Mouse (Mus musculus) c-Kit-positive CD71-negative TER-119-negative erythroid progenitor cells, embryonic 14.5 days (primary cell): ENCODE measurements around the gene 4930519G04Rik.
"Not testable (repeated sequence)": the region's sequence is repeated elsewhere in the genome, so short reads cannot be mapped to it uniquely, and the experiment has no call there.

ENCODE experiments used
- DNase-seq: peaks from one replicate; pipeline ENCODE4 v3.0.0-alpha.2; 2013; ENCODE audit warnings: low read depth

The 4930519G04Rik gene

DNA sequence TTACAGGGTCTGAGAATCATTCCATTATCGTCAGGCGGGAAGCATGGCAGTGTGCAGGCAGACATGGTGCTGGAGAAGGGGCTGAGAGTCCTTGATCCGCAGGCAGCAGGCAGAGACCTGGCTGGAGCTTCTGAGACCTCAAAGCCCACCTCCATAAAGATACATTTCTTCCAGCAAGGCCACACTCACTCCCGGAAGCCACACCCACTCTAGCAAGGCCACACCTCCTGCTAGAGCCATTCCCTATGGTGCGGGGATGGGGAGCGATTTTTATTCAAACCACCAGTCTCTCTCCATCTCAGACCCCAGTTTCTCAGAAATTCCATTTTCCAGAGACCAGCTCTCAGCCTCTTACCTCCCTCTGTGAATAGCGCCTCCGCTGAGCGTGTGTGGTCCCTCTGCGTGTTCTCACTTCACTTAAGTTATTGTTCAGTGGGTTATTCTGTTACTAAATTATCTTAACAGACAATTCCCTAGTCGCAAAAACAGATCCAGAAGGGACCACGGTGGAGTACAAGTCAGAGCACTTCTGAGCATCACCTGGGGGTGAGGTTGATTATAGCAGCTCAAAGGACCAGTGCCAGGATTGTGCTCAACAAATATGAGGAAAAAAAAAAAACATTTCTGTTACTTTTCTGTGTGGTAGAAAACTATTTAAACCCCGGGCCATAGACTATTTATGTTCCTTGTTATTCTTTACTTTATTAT, 55.3 kb downstream of the 4930519G04Rik start:
- no peak for DNase-seq

DNA sequence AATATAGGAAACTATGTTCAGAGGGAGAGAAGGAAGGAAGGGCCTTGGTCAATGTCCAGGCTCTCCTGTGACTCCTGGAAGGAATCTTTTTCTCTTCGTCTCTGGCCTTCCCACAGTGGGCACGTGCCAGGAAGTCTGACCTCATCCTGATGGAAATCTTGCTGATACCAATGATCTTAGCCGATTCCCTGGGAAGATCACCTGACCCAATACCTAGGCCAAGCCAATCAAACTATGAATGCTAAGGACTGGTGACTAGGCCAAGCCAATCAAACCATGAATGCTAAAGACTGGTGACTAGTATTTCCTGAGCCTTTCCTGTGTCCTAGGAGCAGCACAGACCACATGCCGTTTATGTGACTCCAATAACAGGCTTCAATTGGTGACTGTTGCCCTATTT, 60.2 kb downstream of the 4930519G04Rik start:
- DNase-seq, result no peak

DNA sequence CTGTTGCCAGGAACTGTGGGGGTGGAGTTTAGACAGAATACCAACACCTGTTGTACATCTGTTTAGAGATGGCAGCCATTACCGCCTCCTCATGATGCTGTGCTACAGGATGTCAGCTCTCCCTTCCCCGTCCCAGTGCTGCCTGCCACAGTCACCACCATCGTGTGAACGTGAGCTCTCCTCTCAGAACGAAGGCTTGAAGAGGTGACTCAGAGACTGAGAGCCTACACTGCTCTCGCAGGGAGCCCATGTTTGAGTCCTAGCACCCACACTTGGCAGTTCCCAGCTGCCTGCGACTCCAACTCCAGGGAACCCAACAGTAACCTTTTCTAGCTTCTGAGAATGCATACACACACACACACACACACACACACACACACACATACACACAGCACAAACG, 61.4 kb downstream of the 4930519G04Rik start:
- DNase-seq, result no peak

DNA sequence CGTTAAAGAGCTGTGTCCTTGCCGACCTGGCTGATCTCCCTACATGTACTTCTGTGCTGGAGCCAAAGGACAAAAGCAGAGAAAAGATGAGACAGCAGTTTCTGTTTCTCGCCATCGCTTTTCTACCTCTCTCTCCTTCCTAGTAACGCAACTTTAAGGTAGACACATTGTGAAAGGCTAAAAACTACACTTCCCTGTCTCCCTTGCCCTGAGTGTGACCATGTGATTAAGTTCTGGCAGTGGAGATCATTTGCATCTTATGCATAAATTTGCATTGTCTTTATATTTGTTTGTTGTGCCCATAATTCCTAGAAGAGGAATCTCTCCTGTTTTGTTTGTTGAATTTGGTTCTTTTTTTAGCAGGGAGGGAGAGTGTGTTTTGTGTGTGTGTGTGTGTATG, 62.4 kb downstream of the 4930519G04Rik start:
- no peak for DNase-seq

DNA sequence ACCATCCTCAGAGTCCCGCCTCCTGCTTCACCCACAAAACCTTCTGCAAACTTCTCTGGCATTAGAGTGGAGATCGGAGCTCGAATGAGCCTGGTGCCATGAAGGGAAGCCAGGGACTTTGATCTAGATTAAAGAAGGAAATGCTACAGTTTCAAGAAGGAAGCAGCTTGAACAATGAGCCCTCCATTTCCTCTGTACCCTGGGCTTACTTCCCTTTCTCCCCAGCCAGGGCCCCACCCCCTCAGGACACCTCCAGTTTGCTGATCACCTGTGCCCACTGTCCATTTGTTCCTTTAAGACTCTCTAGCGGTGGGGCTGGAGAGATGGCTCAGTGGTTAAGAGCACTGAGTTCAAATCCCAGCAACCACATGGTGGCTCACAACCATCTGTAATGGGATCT, 63.3 kb downstream of the 4930519G04Rik start:
- no peak for DNase-seq

DNA sequence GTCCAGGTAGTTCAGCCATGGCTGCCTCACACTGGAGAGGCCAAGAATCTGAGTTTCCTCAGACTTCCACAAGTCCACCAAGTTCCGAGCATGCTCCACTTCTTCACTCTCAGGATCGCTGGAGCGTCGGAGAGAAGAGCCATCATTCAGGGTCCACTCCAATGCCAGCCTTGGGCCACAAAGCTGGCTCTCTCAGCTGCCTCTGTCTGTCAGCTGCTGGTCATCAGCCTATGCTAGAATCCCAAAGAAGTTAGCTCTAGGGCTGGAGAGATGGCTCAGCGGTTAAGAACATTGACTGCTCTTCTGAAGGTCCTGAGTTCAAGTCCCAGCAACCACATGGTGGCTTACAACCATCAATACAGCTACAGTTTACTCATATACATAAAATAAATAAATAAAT, 63.9 kb downstream of the 4930519G04Rik start:
- DNase-seq, result not testable (repeated sequence)

DNA sequence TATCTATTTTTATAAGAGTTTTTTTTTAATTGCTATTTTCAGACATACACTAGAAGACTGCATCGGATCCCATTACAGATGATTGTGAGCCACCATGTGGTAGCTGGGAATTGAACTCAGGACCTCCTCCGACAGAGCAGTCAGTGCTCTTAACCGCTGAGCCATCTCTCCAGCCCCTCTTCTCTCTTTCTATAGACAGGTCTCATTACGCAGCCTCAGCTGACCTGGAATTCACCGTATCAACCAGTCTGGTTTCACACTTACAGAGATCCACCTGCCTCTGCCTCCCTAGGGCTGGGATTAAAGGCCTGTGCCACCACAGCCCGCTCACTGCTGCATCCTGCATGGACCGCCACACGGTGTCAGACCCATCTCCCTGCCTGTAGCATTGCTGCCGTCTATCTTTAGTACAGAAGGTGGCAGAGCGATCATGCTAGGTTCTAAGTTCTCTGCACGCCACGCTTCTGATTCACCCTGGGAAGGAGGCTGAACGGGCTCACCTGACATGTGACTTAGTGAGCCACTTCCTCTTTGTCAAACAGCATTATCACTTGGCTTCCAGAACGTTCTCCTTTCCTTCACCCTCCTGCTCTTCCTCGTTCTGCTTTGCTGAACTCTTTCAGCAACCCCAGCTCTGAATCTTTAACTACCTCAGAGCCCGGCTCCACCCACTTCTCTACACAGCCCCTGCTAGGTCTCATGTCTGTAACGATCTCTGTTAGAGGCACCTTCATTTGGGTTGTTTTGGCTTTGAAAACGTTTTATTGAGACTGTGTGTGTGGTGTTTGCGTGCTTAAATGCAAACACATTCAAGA, 68.3 kb downstream of the 4930519G04Rik start:
- DNase-seq, result peak; percentile 60

DNA sequence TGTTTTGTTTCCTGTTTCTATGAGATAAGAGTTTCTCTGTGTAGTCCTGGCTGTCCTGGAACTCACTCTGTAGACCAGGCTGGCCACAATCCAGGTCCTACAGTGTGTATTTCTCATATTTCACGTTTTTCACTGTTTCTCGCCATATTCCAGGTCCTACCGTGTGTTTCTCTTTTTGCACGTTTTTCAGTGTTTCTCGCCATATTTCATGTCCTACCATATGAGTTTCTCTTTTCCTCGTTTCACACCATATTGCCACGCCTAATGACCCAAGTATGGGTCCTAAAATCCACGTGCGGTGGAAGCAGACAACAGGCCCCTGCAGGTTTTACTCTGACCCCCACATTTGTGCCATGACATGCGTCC, 68.9 kb downstream of the 4930519G04Rik start:
- no peak for DNase-seq

DNA sequence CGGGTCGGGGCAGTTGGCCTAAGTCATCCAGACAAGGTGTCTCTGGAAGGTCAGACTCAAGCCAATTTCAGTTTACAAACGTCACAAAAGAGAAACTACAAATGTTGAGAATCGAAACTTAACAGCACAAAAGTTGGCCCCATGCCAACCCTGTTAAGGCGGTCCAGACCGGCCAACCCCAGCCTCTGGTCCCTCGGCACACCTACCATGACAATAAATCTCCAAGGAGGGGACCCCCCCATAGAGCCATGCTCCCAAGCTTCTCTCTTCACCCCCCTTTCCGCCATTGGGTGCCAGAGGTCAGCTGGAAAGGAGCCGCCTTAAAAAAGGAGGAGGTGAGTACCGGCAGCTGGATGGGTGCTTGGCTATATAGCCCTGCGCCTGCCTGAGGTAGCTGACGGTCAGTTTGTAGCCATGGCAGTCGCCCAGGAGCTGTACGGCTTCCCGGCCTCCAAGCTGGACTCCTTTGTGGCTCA, 69.6 kb downstream of the 4930519G04Rik start, which contains the start of gene Oasl1:
Gene Oasl1 (plus strand): TSS at position 243 of the 476 bp plus-strand sequence.
- no peak for DNase-seq

DNA sequence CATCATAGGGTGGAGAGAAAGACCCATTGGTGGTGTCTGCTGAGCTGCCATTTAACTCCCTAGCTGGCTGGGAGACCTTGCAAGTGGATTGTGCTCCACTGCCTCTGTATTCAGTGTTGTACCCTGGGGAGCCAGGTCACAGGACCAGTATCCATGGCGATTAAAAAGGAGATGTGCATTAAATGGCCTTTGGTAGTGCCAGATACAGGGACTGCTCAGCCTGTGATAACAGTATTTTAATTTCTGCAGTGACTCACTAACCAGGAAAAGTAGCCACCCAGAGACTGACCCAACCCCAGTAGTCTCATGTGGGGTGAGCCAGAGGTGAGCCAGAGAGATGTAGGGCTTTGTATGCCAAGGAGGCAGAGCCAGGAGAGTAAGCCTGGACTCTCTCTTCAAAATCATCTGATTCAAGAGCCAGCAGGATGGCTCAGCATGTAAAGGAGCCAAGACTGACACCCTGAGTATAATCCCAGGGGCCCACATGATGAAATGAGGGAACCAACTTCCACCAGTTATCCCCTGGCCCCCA, 72.8 kb downstream of the 4930519G04Rik start:
- no peak for DNase-seq

DNA sequence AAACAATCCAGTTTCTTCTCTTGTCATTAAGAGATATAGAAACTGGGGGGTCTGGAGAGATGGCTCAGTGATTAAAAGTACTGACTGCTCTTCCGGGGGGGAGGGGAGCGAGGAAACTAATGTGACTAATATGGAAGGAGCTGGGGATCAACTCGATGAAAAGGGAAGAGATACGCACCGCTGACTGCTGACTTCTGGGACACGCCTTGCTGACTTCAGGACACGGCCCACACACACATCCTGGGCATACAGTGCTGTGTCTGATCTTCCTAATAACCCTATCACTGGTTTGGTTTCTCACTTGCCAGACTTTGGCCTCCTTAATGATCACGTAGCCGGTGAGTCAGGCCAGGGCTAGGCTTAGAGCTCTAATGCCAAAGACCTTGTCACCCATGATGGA, 73.3 kb downstream of the 4930519G04Rik start:
- no peak for DNase-seq

DNA sequence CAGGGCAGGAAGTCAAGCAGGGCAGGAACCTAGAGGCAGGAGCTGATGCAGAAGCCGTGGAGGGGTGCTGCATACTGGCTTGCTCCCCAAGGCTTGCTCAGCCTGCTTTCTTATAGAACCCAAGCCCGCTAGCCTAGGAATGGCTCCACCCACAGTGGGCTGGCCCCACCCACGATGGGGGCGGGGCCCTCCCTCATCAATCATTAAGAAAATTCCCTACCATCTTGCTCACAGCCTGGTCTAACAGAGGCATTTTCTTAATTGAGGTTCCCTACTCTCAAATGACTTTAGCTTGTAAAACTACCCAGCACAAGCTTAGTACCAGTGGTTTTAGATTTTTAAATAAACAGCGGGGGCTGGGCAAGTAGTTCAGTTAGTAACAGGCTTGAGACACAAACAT, 78.2 kb downstream of the 4930519G04Rik start:
- DNase-seq, result no peak

DNA sequence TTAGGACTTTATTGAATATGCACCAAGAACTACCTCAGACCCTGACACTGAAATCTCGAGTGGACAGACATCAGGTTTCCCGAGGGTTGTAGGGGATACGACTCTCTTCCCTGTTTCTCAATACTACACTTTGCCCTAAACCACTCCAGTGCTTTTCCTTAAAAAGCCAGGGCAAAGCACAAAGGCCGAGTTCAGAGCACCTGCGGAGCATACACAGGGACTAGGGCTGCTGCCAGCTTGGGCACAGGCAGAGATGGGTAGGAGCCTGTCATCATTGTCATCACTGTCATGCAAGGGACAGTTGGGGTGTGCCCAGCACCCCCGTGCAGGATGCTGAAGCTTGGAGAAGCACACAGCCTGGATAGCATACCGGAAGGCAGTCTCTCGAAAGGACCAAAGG, 79.7 kb downstream of the 4930519G04Rik start:
- DNase-seq, result no peak
